Mouse (Mus musculus) small intestine, adult 2 months (tissue): Measurements from ENCODE around the gene Nol10.

ENCODE experiments used
- CTCF ChIP-seq: fragments of 200-500 bp; IDR thresholded peaks from 2 replicates; pipeline ENCODE4 v1.5.1; 2012; ENCODE audit warnings: low read depth, mild to moderate bottlenecking, control low read depth, inconsistent platforms, low read length, moderate library complexity, mixed read lengths; ENCODE audit not compliant: insufficient replicate concordance, insufficient read length; ENCODE audit errors: extremely low read depth
- POLR2A ChIP-seq: fragments of 200-500 bp; IDR thresholded peaks from 2 replicates; pipeline ENCODE4 v1.6.1; 2012; ENCODE audit warnings: low read depth, mild to moderate bottlenecking, control low read depth, inconsistent platforms, low read length, moderate library complexity

- TF ChIP-seq CTCF (no peak), POLR2A (no peak)
Observed at GRCm38 (mm10) chr12:17372696-17373095, 24.4 kb downstream of the Nol10 start.
